ENCODE assay signal across 9 mouse cellular contexts in genomic region chr19:46505646-46506371, GRCm38 (mm10). TPM values are rescaled to one million over a fixed set of nuclear protein-coding genes. Genes with fewer than 3 reads are reported as not detected.
A peak's percentile ranks its signal among the peaks of the same experiment; 100 is the strongest.
DNase-seq lines count a peak whose midpoint lies in the region; ATAC-seq and TF ChIP-seq lines count a peak whose summit lies in the region.
"Had no signal": no experiment of that assay in that cellular context is flagged by ENCODE, and none has a peak within 500 bp of the region (broad histone marks: within the 10 kb centered on the region; RNA-seq: fewer than 3 reads in every experiment).

No protein-coding gene starts in this region.

- peaks cover 16% of the 10 kb centered on the region for H3K79me2 ChIP-seq in heart, adult 2 months (replicated peaks; ENCODE audit: control insufficient read depth, insufficient read depth, low read length)

- peak overlapping the region; percentile 9; the same call in 1 of the 2 replicates for H3K9ac ChIP-seq in heart, adult 2 months (ENCODE audit: low read depth, low read length)
- peak overlapping the region; percentile 97 for H3K9ac ChIP-seq in hindbrain, embryonic 16.5 days (ENCODE audit: low read depth, low read length)

- H3K27me3 ChIP-seq in heart, adult 2 months (ENCODE audit: control insufficient read depth, insufficient read depth, low read length), result no peaks in the 10 kb centered on the region
- H3K27me3 ChIP-seq in hindbrain, embryonic 16.5 days (replicated peaks; ENCODE audit: control insufficient read depth, insufficient read depth, low read length), result no peaks in the 10 kb centered on the region
- no peaks in the 10 kb centered on the region for H3K27me3 ChIP-seq in midbrain, embryonic 10.5 days (ENCODE audit: low read depth, poor library complexity, severe bottlenecking)

- no peaks in the 10 kb centered on the region for H3K9me3 ChIP-seq in hindbrain, embryonic 16.5 days (ENCODE audit: control insufficient read depth, low read length)
- no peaks in the 10 kb centered on the region for H3K9me3 ChIP-seq in midbrain, embryonic 10.5 days (replicated peaks)

- intact Hi-C loops in heart, adult 2 months (cut with DNase I), result no loop called here

- no peak for TF ChIP-seq CTCF in heart, adult 2 months (IDR thresholded peaks at IDR 0.05)
- TF ChIP-seq CTCF in bone marrow macrophage, adult 2 months (IDR thresholded peaks at IDR 0.05; ENCODE audit: low read depth, low read length), result no peak

- no peak for DNase-seq in heart, adult 2 months
- DNase-seq in heart, adult 9 months (ENCODE audit: low spot score in 2 of 2), result no peak
- DNase-seq in midbrain, embryonic 10.5 days (ENCODE audit: low spot score), result no peak
- DNase-seq in embryo, embryonic 10 days (ENCODE audit: low spot score), result no peak
- no peak for DNase-seq in embryo, embryonic 9.5 days (ENCODE audit: extremely low spot score)
- no peak for DNase-seq in spleen, postnatal 10 days (ENCODE audit: low spot score in 2 of 2)
- DNase-seq: cerebellum, adult 2 months had no signal

- peak overlapping the region; percentile 99 for H3K27ac ChIP-seq in heart, adult 2 months
- H3K27ac ChIP-seq in bone marrow macrophage, adult 2 months (ENCODE audit: insufficient read depth, low read depth, low read length), result peak overlapping the region; percentile 99
- H3K27ac ChIP-seq in hindbrain, embryonic 16.5 days (ENCODE audit: low read depth, low read length), result peak overlapping the region; percentile 46
- H3K27ac ChIP-seq in midbrain, embryonic 10.5 days (replicated peaks), result peak overlapping the region; percentile 99

- no peak for TF ChIP-seq EP300 in heart, adult 2 months (IDR thresholded peaks at IDR 0.05; ENCODE audit: insufficient read depth, low read depth, low read length)

- peaks cover 51% of the 10 kb centered on the region for H3K36me3 ChIP-seq in heart, adult 2 months (ENCODE audit: control insufficient read depth, insufficient read depth, low read length)
- H3K36me3 ChIP-seq in hindbrain, embryonic 16.5 days (ENCODE audit: control insufficient read depth, insufficient read depth, low read length), result peaks cover 11% of the 10 kb centered on the region
- H3K36me3 ChIP-seq in midbrain, embryonic 10.5 days, result peaks cover 67% of the 10 kb centered on the region

- ATAC-seq in hindbrain, embryonic 16.5 days, result no peak

- H3K4me3 ChIP-seq in heart, adult 2 months, result peak overlapping the region; percentile 19; the same call in 1 of the 2 replicates
- H3K4me3 ChIP-seq in bone marrow macrophage, adult 2 months (ENCODE audit: insufficient read depth, low read length), result peak overlapping the region; percentile 62
- H3K4me3 ChIP-seq in hindbrain, embryonic 16.5 days (ENCODE audit: low read length), result peak overlapping the region; percentile 99
- peak overlapping the region; percentile 91 for H3K4me3 ChIP-seq in midbrain, embryonic 10.5 days

- TF ChIP-seq POLR2A in heart, adult 2 months (IDR thresholded peaks at IDR 0.05; ENCODE audit: insufficient read depth, low read depth, low read length), result no peak
- TF ChIP-seq POLR2A in bone marrow macrophage, adult 2 months (IDR thresholded peaks at IDR 0.05; ENCODE audit: borderline replicate concordance, low read depth, low read length), result no peak

- WGBS in heart, adult 2 months, result 35% methylated on average over 8 of the region's 8 CpGs
- WGBS in hindbrain, embryonic 16.5 days, result 65% methylated on average over 8 of the region's 8 CpGs
- 83% methylated on average over 8 of the region's 8 CpGs for whole genome bisulfite sequencing in midbrain, embryonic 10.5 days

- H3K4me1 ChIP-seq in heart, adult 2 months (ENCODE audit: control insufficient read depth, insufficient read depth, low read length), result peaks cover 44% of the 10 kb centered on the region
- peaks cover 46% of the 10 kb centered on the region for H3K4me1 ChIP-seq in bone marrow macrophage, adult 2 months (ENCODE audit: control insufficient read depth, insufficient read depth, low read length)
- H3K4me1 ChIP-seq in hindbrain, embryonic 16.5 days (ENCODE audit: control insufficient read depth, insufficient read depth, low read depth, low read length), result peaks cover 63% of the 10 kb centered on the region
- H3K4me1 ChIP-seq in midbrain, embryonic 10.5 days, result peaks cover 75% of the 10 kb centered on the region

- H3K4me2 ChIP-seq in hindbrain, embryonic 16.5 days (ENCODE audit: low read length), result peak overlapping the region; percentile 98

RNA-seq across cellular contexts. Expression of gene Trim8, which starts 4.3 kb away (rescaled TPM):
- 10 to 100 TPM; 39.2 to 39.8 TPM for total RNA-seq in heart, adult 2 months (2021)
- polyA plus RNA-seq in heart, adult 2 months (2012; rRNA removed), result 17.2 and 24.1 TPM in 2 replicates
- 66.3 and 69.0 TPM in 2 replicates for polyA plus RNA-seq in bone marrow macrophage, adult 2 months (2012; ENCODE audit: insufficient read depth, insufficient read length, missing spikeins)
- 23.4 and 27.6 TPM in 2 replicates for polyA plus RNA-seq in hindbrain, embryonic 16.5 days (2015; fragmentation: Nextera tagmentation; extraction: Ambion mirVana)
- 24.6 and 27.8 TPM in 2 replicates for polyA plus RNA-seq in midbrain, embryonic 10.5 days (2016; fragmentation: Nextera tagmentation; extraction: Ambion mirVana)

Comparison
In these comparisons a context has a peak if more than half of its experiments do, and no peak if none do; other contexts are left out.
1. H3K27ac ChIP-seq: peak in every context shown above with its lines; median percentile 99 in heart, adult 2 months; 99 in bone marrow macrophage, adult 2 months; 99 in midbrain, embryonic 10.5 days; 46 in hindbrain, embryonic 16.5 days.
2. H3K4me3 ChIP-seq: peak in every context shown above with its lines; median percentile 99 in hindbrain, embryonic 16.5 days; 91 in midbrain, embryonic 10.5 days; 62 in bone marrow macrophage, adult 2 months; 19 in heart, adult 2 months.